Mouse (Mus musculus): ENCODE data around the gene Myoc. TPM values are rescaled to one million over a fixed set of nuclear protein-coding genes. Genes with fewer than 3 reads are reported as not detected.

Myoc gene
- total RNA-seq, 2 experiments from 2014 or later: 15.2 to 16.8 TPM

DNA sequence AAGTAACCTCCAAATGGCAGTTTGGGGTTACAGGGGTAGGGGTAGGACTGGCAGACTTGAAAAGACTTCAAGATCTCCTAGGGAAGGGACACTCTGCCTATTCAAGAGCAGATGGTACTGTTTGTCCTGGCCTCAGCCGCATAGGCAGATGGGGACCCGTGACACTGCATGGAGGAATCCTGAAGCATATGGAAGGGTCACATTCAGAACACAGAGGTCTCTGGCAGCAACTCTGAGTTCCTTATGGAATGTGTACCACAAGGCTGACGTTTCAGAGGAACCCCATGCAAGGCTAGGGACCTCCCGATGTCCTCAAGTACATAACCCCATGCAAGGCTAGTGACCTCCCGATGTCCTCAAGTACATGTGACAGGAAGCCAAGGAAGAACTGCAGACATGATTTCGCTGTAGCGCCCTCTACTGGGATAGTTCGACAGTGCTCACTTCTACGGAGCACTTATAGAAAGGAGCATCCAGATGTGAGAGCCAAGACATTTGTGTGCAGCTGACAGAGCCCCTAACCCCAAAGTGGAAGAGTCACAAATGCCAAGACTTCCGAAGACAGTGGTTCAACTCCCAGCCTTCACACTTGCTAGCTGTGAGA lies 7.2 kb downstream of the Myoc start:
- DNase-seq: no peak

DNA sequence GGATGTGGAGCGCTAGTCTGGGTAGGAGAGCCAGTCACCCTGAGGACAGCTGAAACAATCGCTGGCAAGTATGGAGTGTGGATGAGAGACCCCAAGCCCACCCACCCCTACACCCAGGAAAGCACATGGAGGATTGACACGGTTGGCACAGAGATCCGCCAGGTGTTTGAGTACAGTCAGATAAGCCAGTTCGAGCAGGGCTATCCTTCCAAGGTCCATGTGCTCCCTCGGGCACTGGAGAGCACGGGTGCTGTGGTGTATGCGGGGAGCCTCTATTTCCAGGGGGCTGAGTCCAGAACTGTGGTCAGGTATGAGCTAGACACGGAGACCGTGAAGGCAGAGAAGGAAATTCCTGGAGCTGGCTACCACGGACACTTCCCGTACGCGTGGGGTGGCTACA lies 9.5 kb downstream of the Myoc start:
- no peak for DNase-seq

DNA sequence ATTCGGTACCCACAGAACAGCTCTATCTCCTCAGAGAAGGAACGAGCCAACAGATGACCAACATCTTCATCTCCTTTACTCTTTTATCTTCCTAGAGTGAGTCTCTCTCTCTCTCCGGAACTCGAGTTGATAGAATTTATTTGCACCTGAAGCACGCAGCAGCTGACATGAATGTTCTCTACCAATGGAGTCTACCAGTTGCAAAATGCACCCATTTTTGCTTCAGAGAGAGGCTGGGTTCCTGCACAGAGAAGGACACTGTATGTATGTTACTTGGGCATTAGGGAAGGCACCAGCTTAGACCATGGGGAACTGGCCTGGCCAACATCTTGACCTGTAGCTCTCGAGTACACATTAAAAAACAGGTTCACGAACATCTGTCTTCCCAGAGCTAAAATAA lies 19.2 kb downstream of the Myoc start, which contains the start of gene Myocos:
Gene Myocos, minus strand, starts transcription at position 101 of the 400 bp plus-strand sequence.
- no peak for DNase-seq

DNA sequence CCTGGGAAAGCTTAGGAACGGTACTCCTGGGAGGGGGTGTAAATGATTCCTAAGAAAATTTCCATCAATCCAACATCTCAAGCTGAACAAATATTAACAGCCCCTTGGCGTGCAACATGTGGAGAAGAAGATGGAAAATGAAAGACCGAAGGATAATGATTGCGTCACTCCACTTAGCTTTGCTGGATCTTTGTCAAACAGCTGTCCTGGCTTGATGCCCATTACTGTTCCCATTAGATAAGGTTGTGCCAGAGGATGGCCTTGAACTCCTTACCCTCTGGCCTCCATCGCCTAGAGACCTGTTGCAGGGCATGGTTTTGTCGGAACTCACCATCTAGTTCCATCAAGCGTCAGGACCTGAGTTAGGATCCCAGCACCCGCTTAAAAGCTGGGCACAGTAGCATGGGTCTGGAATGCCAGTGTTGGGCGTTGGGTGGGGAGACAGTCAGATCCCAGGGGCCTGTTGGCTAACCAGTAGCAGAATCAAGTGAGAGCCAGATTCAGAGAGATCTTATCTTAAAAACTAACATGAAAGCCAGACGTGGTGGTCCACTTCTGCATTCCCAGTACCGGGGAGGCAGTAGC lies 21.4 kb downstream of the Myoc start:
- peak; percentile 56 for DNase-seq

DNA sequence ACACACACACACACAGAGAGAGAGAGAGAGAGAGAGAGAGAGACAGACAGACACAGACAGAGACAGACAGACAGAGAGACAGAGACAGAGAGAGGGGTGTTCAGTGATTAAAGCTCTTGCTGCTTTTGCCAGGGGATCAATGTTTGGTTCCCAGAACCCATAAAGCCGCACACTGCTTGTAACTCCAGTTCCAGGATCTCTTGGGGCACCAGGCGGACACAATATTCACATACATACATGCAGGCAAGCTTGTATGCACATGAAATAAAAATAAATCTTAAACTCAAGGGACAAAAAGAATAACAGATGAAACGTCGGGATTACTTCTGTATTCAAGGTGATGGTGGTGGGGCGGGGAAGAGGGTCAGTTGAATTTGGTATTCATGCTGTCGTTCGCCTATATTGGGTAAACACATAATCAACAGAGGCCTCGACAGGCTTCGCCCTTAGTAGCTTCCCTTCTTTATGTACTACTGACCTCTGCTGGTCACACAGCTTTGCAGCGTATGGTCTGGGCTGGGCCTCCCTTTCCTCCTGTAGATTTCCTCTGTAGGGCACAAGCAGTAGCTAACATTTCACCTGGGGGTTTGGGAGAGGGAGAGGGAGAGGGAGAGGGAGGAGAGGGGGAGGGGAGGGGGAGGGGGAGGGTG lies 26.0 kb downstream of the Myoc start:
- peak; percentile 66 for DNase-seq

DNA sequence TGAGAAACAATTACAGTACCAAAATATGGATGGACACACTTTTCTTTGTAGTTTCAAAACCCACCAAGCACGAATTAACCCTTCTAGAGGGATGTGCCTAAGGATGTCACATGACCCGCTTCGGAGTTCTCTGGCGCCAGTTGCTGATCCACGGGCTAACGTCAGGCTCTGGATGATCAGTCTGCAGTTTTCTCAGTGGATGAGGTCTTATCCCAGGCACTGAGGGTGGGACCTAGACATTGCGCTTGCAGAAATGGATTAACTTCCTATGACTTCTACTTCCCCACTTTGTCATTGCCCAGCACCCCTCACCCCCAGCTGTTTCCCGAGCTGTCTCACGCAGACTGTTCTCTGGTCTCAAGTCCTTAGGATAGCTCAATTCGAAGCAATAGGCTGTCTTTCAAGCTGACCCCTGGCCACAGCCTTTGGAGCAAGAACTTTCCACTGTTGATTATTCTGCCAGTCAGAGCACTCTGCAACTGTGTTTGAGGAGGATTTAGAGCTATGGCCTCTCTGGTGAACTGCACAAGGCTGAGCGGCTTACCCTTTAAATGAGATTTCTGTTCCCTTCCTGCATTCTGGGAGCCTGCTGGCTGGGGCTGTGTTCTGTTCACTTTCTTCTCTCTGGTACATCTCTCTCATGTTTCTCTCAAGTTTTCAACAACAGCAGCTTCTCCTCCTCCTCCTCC lies 26.7 kb downstream of the Myoc start:
- no peak for DNase-seq

DNA sequence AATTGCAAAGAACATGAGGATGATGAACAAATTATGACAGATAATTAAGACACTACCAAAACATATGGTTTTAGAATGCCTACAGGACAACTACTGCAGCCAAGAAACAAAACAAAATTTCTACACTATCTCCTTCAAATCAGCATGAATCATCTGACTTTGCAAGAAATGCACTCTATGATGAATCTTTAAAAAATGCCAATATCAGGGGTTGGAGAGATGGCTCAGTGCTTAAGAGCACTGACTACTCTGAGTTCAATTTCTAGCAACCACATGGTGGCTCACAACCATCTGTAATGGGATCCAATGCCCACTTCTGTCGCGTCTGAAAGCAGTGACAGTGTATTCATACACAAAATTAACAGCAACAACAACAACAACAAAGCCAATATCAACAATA lies 54.8 kb downstream of the Myoc start:
- DNase-seq: no peak

DNA sequence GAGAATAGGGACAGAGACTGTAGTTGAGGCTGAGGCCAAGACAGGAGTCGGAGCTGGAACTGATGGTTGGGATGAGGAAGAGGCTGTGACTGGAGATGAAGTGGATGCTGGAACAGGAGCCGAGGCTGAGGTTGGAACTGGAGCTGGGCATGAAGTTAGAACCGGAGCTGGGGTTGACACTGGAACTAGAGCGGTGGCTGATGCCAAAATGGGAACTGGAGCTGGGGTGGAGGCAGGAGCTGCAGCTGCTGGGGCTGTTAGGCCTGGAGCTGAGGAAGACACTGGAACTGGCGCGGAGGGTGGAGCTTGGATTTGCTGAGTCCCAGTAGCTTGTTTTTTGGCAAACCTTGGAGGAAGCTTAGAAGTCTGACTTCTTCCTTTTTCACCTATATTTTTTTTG lies 58.9 kb downstream of the Myoc start:
- DNase-seq: peak; percentile 26

Small RNA genes lying within 50 kb of the gene (microRNA-seq; reads per million reads assigned to microRNA genes)
- gene Gm27616: 0 to 0.25 reads per million in 2 experiments

Other genes with a start within 250 kb of the Myoc start
- gene Dnm3, start 161.1 kb upstream of the Myoc start, total RNA-seq (2021): 1 to 10 TPM; 6.3 to 8.6 TPM
- gene Mettl13, start 90.6 kb upstream of the Myoc start, total RNA-seq (2021): 1 to 10 TPM; 7.0 to 8.6 TPM
- 10 to 100 TPM; 18.5 to 22.3 TPM for gene Vamp4, start 68.6 kb upstream of the Myoc start, total RNA-seq (2021)
- gene Myocos, start 19.1 kb downstream of the Myoc start, total RNA-seq (2021): not detected
- 100 to 1,000 TPM in 1 of 2 experiments, 10 to 100 TPM in 1; 74.6 to 104 TPM for gene Prrc2c, start 101.4 kb downstream of the Myoc start, total RNA-seq (2021)
- gene Fmo4, start 174.8 kb downstream of the Myoc start, total RNA-seq (2021): under 1 TPM in 1 of 2 experiments, not detected in 1; 0.14 TPM
- gene Fmo1, start 227.5 kb downstream of the Myoc start, total RNA-seq (2021): 10 to 100 TPM; 24.5 to 26.8 TPM